Mouse (Mus musculus) hindbrain, embryonic 10.5 days (tissue): Measurements from ENCODE around the gene D17Wsu92e. TPM values are rescaled to one million over a fixed set of nuclear protein-coding genes. Genes with fewer than 3 reads are reported as not detected.
"Not testable (repeated sequence)": the region's sequence is repeated elsewhere in the genome, so short reads cannot be mapped to it uniquely, and the experiment has no call there.

Experiments used
- DNase-seq: peaks from one replicate; pipeline ENCODE4 v3.0.0-alpha.2; 2017; ENCODE audit warnings: low spot score
- H3K27ac ChIP-seq: fragments of 300-500 bp; sonication (generic); 2 replicates; pipeline ENCODE4 v1.5.1; 2016; ENCODE audit warnings: mild to moderate bottlenecking, moderate library complexity
- H3K27me3 ChIP-seq: fragments of 300-500 bp; sonication (generic); 2 replicates; pipeline ENCODE4 v1.6.1; 2016; ENCODE audit warnings: mild to moderate bottlenecking; ENCODE audit not compliant: poor library complexity, insufficient read depth, severe bottlenecking
- H3K36me3 ChIP-seq: fragments of 300-500 bp; sonication (generic); 2 replicates; pipeline ENCODE4 v1.6.1; 2016; ENCODE audit warnings: mild to moderate bottlenecking, moderate library complexity
- H3K4me1 ChIP-seq: fragments of 300-500 bp; sonication (generic); replicated peaks from 2 replicates; pipeline ENCODE4 v1.6.1; 2016; ENCODE audit warnings: mild to moderate bottlenecking
- H3K4me3 ChIP-seq: fragments of 300-500 bp; sonication (generic); 2 replicates; pipeline ENCODE4 v1.5.1; 2016; ENCODE audit warnings: mild to moderate bottlenecking, moderate library complexity
- H3K9me3 ChIP-seq: fragments of 300-500 bp; sonication (generic); 2 replicates; pipeline ENCODE4 v1.6.1; 2016; ENCODE audit warnings: mild to moderate bottlenecking, moderate library complexity
- WGBS: fragments of 180-500 bp; shearing (Covaris S2); methylation state at CpG from one replicate; pipeline ENCODE4 v1.1.7; 2016; 5-methylcytosine and 5-hydroxymethylcytosine counted together
- polyA plus RNA-seq: library from polyadenylated mRNA; unstranded; fragments of >200 nt; fragmentation: Nextera tagmentation; extraction: Ambion mirVana; gene quantifications from 2 replicates; pipeline ENCODE4 v1.2.1, GENCODE M21; 2016

The D17Wsu92e gene
- polyA plus RNA-seq = 10.7 and 13.0 TPM in 2 replicates

DNA sequence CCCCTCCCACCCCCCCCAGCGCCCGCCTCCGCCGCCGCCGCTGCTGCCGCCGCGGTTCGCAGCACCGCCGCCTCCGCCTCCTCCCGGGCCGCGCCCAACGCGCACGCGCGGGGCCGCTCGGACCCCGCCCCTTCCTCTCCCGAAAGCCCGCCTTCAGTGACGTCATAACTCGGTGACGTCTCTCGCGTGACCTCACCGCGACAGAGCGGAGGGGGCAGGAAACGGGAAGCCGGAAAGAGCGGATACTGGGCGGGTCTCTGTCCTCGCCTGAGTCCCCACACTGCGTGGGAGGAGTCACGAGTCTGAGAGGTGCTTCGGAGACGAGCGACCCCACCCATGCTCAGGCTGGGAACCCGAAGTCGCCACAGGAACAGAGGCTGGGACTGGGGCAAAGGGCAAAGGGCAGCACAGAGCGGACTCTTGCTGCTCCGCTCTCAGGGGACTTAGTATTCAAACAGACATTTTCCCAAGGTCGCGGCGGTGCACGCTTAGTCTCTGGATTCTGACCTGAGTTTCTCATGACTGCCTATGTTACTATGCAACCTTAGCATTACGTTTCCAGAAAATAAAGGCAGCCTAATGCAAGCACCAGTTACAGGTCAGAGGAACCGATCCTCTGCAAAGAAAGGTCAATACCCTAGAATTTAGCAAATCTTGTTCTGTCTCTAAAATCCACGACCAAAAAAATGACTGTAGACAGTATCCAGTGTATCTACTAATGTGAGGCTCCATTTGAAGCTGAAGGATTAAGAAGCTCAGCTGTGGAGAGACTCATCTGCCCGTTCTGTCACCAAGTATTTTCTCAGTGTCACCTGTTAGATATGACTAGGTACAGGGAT, at the start of gene D17Wsu92e:
TSS of gene D17Wsu92e (minus strand) at position 81 of the 839 bp plus-strand sequence.
- no peaks in the 10 kb centered on the region for H3K27me3 ChIP-seq
- no peaks in the 10 kb centered on the region for H3K36me3 ChIP-seq
- peaks cover 37% of the 10 kb centered on the region for H3K4me1 ChIP-seq
- peak within 1 kb of the TSS; percentile 90 for H3K27ac ChIP-seq
- DNase-seq = peak; percentile 99
- H3K4me3 ChIP-seq = peak within 1 kb of the TSS; percentile 100
- 2% methylated on average over 51 of the region's 56 CpGs for WGBS
- H3K9me3 ChIP-seq = no peaks in the 10 kb centered on the region

DNA sequence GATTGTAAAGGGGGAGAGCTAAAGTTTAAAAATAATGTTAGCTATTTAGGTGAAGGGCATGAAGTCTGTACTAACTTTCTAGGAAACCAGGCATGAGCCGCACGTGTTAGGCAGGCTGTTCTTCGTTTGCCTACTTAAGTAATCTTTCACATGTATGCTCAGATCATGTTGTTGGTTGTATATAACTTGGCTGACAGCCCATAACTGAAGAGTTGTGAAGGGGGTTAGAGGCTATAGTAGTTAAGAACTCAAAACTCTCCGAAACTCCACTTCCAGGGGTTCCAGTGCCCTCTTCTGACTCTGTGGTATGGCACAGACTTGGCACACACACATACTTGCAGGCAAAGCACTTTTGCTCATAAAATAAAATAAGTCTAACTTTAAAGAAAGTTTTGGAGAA, 46.3 kb upstream of the D17Wsu92e start:
- H3K9me3 ChIP-seq = no peaks in the 10 kb centered on the region
- no peak overlapping the region for H3K27ac ChIP-seq
- no peaks in the 10 kb centered on the region for H3K27me3 ChIP-seq
- H3K36me3 ChIP-seq = peaks cover 7% of the 10 kb centered on the region; the same call in 1 of the 2 replicates
- no peak for DNase-seq
- no peak overlapping the region for H3K4me3 ChIP-seq
- WGBS = 95% methylated on average over 4 of the region's 4 CpGs
- no peaks in the 10 kb centered on the region for H3K4me1 ChIP-seq

DNA sequence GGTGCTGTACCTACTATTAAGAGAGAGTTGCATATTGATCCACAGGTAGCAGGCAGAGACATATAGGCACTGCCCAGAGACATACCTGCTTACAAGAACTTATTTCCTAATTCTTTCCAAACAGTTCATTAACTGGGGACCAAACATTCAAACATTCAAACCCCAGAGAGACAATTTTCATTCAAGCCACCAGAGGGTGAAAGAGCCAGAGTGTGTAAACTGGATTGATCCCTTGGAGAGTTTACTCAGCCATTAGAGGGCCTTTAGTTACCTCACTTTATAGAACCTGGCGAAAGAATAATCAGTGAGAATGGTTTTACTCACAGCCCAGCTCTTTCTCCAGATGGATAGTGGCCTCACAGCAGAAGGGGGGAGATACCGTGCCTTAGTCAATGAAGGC, 45.0 kb upstream of the D17Wsu92e start:
- H3K27ac ChIP-seq = no peak overlapping the region
- no peaks in the 10 kb centered on the region for H3K9me3 ChIP-seq
- 94% methylated on average over 2 of the region's 2 CpGs for WGBS
- peaks cover 7% of the 10 kb centered on the region; the same call in 1 of the 2 replicates for H3K36me3 ChIP-seq
- H3K27me3 ChIP-seq = no peaks in the 10 kb centered on the region
- H3K4me1 ChIP-seq = no peaks in the 10 kb centered on the region
- no peak overlapping the region for H3K4me3 ChIP-seq
- DNase-seq = no peak

DNA sequence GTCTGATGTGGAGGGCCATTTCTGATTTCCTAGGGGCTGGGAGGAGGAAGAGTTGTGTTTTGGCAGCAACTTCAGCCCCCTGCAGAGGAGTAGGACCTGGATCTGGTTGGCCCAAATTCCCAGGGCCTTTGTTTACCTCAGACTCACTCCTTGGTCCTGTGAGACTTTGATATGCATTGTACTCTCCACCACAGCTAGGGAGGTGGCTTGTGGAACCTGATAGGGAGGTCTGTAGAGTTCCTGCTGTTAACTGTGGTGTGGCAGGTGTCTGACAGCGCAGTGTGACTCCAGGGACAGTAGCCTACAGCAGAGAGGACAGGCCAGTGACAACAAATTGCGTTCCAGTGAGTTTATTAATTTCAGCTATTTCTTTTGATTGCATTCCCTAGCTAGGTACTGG, 38.7 kb upstream of the D17Wsu92e start:
- WGBS = 26% methylated on average over 2 of the region's 2 CpGs
- H3K36me3 ChIP-seq = peaks cover 11% of the 10 kb centered on the region
- H3K4me3 ChIP-seq = no peak overlapping the region
- no peaks in the 10 kb centered on the region for H3K9me3 ChIP-seq
- H3K27me3 ChIP-seq = no peaks in the 10 kb centered on the region
- H3K4me1 ChIP-seq = peaks cover 34% of the 10 kb centered on the region
- no peak for DNase-seq
- no peak overlapping the region for H3K27ac ChIP-seq

DNA sequence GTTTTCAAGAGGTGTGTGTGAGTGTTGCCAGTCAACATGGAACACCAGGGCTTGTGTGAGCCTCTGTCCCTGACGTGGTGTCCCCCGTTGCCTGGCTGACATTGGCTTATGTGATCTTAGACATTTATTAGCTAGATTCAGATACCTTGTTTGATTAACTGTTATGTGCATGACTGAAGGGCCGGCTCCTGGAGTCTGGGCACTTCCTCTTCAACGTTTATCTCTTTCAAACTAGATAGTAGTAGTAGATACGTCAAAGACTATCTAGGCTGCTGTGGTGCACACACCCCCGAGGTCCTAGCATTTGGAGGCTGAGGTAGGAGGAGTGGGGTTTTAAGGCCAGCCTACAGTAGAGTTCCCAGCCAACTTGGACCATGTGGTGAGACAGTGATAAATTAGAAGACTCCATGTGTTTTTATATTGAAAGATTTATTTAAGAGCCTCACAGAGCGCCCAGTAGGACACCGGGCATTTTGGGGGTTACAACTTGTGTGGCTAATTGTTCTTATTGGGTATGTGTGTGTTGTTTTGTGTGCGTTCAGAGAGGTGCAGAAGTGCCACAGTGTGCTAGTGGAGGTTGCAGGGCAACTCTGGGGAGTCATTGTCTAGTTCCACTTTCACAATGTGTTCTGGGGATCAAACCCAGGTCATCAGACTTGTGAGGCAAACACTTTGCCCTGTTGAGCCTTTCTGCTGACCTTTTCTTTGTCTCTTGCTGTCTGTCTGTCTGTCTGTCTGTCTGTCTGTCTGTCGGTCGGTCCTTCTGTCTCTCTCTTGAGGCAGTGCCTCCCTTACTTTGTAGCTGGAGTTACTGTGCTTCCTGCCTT, 37.4 kb upstream of the D17Wsu92e start:
- Histone ChIP-seq H3K4me3 (peak overlapping the region; percentile 90), H3K4me1 (peaks cover 34% of the 10 kb centered on the region), H3K27me3 (no peaks in the 10 kb centered on the region), H3K27ac (peak overlapping the region; percentile 94; the same call in 1 of the 2 replicates), H3K36me3 (peaks cover 24% of the 10 kb centered on the region), H3K9me3 (no peaks in the 10 kb centered on the region)
- DNase-seq = no peak
- WGBS = 58% methylated on average over 11 of the region's 11 CpGs

DNA sequence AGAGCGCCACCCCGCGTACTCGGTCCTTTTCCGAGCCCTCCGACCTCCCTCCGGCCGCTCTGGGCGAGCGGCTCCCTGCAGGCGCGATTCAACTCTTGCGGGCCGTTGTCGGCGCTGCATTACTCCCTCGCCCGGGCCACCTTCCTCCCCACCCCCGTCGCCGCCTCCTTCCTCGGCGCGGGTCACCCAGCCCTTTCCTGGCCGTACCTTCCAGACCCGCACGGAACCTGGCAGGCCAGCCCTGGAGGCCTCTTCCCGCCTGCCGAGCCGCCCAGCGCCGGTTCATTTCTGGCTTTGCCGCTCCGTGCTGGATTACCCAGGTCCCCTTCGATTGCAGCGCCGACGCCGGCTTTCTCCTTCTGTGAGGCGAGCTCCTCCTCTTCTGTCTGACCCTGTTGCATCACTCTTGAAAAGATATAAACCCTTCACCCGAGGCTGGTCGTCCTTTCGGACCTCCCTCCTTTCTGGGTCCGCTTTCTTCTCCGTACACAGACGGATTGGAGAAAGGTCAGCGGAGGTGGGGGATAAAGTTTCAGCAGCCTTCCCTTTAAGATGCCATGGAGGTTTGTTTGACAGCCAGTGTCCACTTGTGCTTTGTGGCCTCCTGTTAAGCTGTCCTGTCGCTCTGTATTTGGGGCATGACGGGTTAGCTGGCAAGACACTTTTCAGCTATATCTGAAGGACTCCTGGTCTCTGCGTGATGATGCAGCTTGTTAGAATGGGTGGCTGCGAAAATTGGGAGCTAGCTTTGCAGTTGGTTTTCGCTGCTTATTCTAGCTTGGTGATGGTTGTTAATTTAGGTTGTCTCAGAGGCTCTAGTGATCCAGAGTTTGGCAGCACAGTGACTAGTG, 36.6 kb upstream of the D17Wsu92e start:
- no peaks in the 10 kb centered on the region for H3K27me3 ChIP-seq
- peak; percentile 70 for DNase-seq

DNA sequence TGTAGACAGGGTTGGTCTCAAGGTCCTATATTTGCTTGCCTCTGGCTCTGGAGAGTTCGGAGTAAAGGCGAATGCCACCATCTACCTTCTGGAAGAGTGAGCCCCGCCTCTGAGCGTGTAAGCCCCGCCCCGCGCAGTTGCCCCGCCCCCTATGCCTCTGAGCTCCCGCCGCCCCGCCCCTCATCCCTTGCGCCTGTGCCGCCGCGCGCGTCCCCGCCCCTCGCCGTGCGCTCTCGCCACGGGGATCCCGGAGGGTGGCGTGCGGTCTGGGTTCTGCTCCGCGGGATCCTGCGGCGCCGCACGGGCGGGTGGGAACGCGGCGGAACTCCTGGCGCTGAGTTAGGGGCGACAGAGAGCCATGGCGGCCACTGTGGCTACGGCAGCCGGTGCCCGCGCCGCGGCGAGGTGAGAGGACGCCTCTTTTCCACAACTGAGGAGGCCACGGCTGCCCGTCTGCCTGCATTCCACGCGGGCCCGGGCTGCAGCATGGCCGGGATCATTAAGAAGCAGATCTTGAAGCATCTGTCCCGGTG, 35.9 kb upstream of the D17Wsu92e start, which contains the start of gene Uhrf1bp1:
TSS of gene Uhrf1bp1 (plus strand) at position 177 of the 533 bp plus-strand sequence.
- peak within 1 kb of the TSS; percentile 90 for H3K4me3 ChIP-seq
- peaks cover 34% of the 10 kb centered on the region for H3K4me1 ChIP-seq
- no peaks in the 10 kb centered on the region for H3K9me3 ChIP-seq
- no peaks in the 10 kb centered on the region for H3K27me3 ChIP-seq
- H3K36me3 ChIP-seq = peaks cover 38% of the 10 kb centered on the region
- peak; percentile 86 for DNase-seq
- WGBS = under 1% methylated on average over 54 of the region's 54 CpGs
- H3K27ac ChIP-seq = peak within 1 kb of the TSS; percentile 94

More for the DNA sequence above, 36.6 kb upstream of the D17Wsu92e start:
- H3K9me3 ChIP-seq = no peaks in the 10 kb centered on the region
- H3K4me1 ChIP-seq = peaks cover 34% of the 10 kb centered on the region
- peak overlapping the region; percentile 90 for H3K4me3 ChIP-seq
- peaks cover 32% of the 10 kb centered on the region for H3K36me3 ChIP-seq
- H3K27ac ChIP-seq = peak overlapping the region; percentile 94
- 2% methylated on average over 52 of the region's 52 CpGs for WGBS

DNA sequence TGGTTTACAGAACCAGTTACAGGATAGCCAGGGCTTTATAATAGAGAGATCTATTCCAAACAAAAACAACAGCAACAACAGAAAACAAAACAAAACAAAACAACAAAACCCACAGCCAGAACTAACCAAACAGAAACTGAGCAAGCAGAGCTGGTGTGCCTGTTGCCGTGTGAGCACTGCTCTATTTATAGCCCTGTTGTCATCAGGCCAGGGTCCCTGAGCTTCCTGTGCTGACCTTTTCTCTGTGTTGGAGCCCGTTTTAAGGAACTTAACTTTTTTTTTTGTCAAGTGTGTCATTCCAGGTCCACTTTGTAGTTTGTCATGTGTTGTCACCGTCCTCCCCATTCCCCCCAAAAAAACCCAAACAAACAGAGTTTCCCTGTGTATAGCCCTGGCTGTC, 30.6 kb upstream of the D17Wsu92e start:
- Histone ChIP-seq H3K36me3 (peaks cover 88% of the 10 kb centered on the region), H3K27me3 (no peaks in the 10 kb centered on the region), H3K4me1 (no peaks in the 10 kb centered on the region), H3K27ac (no peak overlapping the region), H3K4me3 (no peak overlapping the region), H3K9me3 (no peaks in the 10 kb centered on the region)
- DNase-seq = no peak
- WGBS = 85% methylated on average over 3 of the region's 3 CpGs

DNA sequence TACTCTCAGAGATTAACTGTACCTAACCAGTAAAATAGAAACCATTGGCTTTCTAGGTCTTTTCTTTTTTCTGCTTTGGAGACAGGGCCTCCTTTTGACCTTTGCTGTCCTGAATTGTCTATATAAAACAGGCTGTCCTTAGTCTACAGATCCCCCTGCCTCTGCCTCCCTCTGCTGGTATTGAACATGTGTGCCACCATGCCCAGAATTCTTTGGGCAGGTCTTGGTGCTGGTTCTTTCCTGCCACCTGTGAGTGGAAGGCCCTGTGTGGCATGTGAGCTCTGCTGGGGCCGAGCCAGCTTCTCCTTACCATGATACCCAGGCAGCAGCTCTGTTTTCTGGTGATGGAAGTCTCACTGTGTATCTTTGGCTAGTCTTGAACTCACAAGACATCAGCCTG, 27.9 kb upstream of the D17Wsu92e start:
- Histone ChIP-seq H3K27me3 (no peaks in the 10 kb centered on the region), H3K4me3 (no peak overlapping the region), H3K4me1 (no peaks in the 10 kb centered on the region), H3K9me3 (no peaks in the 10 kb centered on the region), H3K36me3 (peaks cover 99% of the 10 kb centered on the region), H3K27ac (no peak overlapping the region)
- 97% methylated on average over 1 of the region's 1 CpGs for whole genome bisulfite sequencing
- DNase-seq = no peak

DNA sequence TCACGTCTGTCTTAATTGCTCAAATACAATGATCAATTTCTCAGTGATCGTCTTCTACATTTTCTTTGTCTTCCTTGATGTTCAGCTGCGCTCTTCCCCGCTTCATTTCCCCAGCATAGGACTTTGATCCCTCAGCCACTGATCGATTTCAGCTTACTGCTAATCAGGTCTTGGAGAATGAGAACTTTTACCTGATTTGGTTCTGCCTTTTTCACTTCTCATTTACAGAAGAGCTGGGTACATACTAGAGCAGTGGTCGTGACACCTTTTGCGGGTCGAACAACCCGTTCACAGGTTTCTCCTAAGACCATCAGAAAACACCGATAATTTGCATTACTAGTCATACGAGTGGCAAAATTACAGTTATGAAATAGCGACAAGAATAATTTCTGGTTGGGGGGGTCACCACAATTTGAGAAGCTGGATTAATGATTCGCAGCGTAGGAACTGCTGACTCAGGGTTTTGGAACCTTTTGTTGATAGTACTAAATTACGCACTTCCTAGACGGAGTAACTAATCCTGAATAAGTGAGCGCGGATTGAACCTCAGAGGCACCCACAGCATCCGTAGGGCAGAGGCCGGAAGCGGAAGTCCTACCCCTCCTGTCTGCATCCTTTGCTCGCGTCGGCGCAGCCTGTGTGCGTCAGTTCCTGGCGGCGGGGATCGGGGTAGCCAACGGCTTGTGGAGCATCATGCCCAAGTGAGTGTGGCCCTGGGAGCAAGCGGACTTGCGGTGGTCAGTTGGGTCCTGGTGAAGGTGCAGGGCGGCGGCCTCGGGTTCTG, 19.2 kb upstream of the D17Wsu92e start:
- Histone ChIP-seq H3K27ac (peak overlapping the region; percentile 87), H3K36me3 (peaks cover 29% of the 10 kb centered on the region), H3K4me1 (peaks cover 10% of the 10 kb centered on the region), H3K9me3 (no peaks in the 10 kb centered on the region), H3K27me3 (0 out of 2 replicates have a peak, but pooled peaks cover 6% of the 10 kb centered on the region), H3K4me3 (peak overlapping the region; percentile 74)
- 3% methylated on average over 35 of the region's 35 CpGs for WGBS
- peak; percentile 97 for DNase-seq

DNA sequence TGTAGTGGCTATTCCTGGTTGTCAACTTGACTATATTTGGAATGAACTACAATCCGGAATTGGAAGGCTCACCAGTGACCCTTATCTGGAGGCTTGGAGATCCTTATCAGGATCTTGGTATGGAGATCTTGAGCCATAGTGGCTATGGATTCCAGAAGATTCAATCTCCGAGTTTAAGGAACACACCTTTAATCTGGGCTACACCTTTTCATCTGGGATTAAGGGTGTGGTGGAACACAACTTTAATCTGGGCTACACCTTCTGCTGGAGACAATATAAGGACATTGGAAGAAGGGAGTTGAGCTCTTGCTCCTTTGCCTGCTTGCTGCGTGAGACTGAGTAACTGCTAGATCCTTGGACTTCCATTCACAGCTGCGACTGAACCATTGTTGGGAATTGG, 17.4 kb upstream of the D17Wsu92e start, which contains the start of gene Snrpc:
TSS of gene Snrpc (plus strand) at position 301 of the 400 bp plus-strand sequence.
- H3K27ac ChIP-seq, H3K27me3 ChIP-seq, DNase-seq, H3K9me3 ChIP-seq, H3K4me3 ChIP-seq, H3K4me1 ChIP-seq: not testable (repeated sequence)
- H3K36me3 ChIP-seq = peaks cover 12% of the 10 kb centered on the region
- WGBS = 86% methylated on average over 4 of the region's 4 CpGs
